Mouse (Mus musculus) forelimb bud, embryonic 11.5 days (tissue): ENCODE results near the gene Arhgap10.
"Not testable (repeated sequence)": the region's sequence is repeated elsewhere in the genome, so short reads cannot be mapped to it uniquely, and the experiment has no call there.

ENCODE experiments used
- DNase-seq: peaks from one replicate; pipeline ENCODE4 v3.0.0-alpha.2; 2012; ENCODE audit warnings: low read depth, low spot score

The Arhgap10 gene

DNA sequence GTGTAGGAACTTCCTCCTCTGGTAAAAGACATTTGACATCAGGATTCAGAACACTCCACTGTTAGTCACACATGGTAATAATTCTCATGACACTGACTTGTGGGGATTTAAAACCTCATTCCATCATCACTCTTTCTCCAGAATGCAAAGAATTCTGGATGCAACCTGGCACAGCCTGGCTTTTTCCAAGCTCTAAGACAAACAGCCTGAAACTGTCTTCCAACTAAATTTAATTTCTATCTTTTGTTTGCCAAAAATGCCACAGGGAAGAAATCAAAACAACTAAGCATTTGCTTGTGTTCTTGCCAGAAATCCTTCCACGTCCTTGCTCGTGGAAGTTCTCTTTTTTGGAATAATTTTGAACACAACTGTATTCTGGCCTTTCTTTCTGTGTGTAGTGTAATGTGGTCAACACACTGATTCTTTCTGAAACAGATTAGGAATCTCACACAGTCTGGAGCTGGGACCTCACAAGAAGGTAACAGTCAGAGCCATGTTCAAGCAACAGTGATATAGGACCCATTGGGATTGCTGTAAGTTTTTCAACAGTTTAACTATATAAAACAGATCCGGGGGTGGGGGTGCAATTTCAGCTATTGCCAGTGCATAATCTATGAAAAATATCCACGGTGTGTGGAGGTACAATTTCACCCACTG lies 167.5 kb downstream of the Arhgap10 start:
- no peak for DNase-seq

DNA sequence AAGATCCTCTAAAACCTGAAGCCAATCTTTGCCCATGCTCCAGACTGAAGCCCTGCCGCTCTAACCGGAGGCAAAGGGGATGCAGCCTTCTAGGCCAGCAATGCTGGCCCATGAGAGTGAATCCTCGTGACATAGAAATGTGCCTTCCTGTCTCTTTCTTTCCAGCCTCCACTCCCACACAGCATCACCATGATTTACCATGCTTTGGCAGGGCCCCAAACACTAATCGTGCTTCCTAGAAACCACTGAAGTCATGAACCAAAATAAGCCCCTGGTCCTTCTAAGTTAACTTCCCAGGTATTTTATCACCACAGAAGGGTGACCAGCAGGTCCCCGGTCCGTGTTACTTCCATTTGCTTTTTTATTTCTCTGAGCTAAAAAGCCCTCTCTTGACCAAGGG lies 173.8 kb downstream of the Arhgap10 start:
- no peak for DNase-seq

DNA sequence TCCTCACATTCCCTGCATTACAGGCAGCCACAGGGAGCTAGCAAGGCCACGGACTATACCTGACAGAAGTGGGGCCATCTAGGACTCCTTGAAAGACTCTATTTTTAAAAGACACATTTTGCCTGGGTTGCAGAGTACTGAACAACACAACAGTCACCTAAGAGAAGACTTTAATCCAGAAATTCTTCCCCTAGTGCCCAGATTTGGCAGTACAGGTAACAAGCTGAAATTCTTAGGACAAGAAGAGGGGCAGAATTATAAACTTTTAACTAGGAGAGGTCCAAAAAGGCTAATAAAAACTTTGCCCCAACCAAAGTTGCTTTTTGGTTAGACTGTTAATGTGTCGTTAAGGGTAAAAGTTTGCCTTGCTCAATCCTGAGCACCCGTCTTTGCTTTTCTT lies 174.4 kb downstream of the Arhgap10 start:
- DNase-seq, result no peak

DNA sequence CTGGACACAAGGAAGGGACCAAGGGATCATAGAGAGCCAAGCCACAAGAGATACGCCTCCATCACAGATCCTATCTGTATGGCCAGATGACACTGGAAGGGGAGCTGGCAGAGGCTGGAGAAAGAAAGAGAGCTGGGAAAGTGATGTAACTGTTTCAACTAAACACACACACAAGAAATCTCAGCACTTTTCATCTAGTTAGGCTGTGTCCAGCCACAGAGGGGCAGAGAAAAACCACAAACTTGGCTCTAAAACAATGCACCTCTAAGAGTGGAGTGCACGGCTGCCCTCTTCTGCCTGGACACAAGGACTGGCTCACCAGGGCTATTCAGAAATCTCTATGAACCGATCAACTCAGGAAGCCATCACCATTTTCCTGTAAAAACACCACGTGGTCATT lies 175.6 kb downstream of the Arhgap10 start:
- DNase-seq, result no peak

DNA sequence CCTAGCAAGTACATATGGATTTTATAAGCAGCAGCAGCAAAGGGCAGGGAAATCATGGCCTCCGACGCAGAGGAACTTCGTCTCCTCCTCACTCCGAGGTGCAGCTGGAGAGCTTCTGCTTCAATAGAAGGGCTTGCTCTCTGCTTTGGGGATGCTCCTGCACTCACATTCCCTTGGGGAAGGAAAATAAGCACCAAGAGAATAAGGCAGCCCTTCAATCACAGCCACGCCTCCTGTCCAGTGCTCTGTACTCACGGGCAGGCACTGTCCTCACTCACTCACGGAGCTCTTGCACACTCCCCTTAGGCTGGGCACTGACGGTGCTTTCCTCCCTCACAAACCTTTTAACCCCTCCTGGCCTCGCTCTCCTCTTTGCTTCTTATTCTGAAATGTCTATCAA lies 176.4 kb downstream of the Arhgap10 start:
- DNase-seq, result peak; percentile 28

DNA sequence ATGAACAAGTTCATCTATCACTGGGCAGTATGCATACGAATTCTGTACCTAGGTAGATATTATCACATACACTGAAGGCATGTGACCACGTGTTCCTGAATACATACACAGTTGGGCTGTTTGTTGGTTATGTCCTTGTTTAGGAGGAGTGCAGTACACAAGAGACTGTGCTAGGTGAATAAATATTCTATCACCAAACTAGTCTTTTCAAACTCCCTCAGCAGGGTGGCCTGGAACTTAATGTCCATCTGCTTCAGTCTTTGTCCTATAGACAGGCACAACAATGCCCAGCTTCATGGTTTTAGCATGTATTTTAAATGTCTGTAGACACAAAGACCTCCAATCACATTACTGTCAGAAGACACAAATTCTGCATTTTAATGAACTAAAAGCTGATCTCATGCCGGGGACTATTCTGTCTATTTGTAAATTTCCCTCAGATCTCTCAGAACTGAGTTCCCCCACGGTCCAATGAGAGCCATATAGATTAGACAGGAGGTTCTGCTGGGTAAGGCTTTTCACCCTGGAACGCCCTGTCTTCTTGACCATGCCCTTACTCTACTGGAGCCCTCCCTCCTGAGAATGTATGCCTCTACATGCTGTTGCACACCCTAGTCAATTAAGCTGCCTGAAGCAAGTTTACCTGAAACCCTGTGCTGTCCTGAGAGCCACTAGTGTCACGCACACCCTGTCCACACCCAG lies 177.6 kb downstream of the Arhgap10 start:
- DNase-seq, result no peak

DNA sequence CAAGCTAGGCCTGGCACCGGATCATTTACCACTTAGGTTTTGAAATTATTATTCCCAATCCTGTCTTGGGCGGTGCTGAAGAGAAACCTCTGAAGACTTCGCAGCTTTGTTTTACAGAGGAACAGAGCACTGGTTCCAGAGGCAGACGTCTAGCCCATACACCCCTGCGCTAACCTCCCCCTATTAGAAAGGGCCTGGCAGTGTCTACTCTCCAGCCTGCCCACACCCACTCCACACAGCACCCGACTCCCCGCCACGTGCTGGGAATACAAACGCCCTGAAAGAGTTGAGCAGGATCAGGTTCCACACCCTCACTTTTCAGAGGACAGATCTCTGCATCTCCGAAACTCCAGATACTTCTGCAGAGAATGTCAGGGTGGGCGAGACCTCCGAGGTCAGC lies 180.5 kb downstream of the Arhgap10 start:
- DNase-seq, result no peak

DNA sequence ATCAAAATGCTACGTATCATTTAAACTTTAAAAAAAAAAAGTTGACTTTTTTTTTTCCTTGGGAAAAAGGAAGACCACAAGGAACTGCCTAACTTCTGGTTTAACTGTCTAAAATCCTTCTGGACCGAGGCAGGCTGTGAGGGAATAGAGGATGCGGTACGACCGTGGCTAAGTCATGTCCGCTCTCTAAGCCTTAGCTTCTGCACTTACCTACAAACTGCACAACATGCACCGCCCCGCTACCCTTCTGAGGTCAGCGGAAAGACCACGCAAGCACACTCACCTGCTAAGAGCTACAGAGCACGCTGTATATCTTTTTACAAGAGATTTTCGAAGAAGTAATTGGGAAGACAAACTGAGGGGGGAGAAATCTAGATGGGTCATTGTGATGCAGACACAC lies 186.6 kb downstream of the Arhgap10 start:
- DNase-seq, result no peak

DNA sequence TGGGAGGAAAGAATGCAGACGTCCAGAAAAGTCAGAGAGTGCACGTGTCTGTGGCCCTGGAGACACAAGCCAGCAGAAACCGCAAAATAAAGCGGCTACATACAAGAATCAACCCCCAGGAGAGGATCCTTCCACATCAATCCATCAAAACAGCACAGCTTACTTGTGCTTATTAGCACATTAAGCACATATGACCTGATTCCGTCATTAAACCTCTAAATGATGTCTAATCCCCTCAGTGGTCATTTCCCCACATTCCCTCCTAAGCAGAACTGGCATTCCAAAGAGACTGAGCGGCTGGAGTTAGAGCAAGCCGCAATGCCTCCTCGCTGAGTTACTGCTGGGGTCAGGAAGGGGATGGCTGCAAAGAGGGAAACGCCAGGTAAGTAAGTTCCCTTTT lies 187.4 kb downstream of the Arhgap10 start:
- DNase-seq, result no peak

DNA sequence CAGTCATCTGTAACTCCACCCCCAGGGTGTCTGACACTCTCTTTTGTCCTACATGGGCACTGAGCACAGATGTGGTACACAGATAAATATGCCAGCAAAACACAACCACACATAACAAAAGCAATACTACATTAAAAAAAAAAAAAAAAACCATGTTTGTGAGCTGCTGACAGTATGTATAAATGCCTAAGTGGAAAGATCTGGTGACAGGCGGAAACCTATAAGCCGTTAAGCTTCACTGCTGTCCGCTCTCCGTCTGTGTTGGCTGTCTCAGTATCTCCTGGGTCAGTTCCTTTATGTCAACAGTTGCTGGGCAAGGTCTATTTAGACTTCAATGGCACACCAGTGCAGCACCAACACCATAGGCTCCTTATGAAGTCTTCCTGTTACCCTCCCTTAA lies 188.0 kb downstream of the Arhgap10 start:
- no peak for DNase-seq

DNA sequence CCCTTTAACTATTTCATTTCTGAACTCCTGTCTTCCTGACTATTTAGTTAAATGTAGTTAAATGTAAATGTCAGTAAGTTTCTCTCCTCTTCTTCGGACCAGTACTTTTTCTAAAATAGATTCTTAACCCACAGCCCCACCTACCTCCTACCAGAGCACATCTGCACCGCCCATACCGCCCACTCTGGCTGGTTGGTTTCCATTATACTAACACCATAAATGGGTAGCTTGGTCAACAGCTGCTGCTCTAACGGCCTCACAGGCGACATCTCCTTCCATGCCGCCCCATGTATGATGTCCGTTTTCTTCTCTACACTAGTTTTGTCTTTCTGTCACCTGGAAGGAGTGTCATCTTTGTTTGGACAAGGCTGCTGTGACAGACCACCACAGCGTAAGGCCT lies 189.3 kb downstream of the Arhgap10 start:
- DNase-seq, result no peak

DNA sequence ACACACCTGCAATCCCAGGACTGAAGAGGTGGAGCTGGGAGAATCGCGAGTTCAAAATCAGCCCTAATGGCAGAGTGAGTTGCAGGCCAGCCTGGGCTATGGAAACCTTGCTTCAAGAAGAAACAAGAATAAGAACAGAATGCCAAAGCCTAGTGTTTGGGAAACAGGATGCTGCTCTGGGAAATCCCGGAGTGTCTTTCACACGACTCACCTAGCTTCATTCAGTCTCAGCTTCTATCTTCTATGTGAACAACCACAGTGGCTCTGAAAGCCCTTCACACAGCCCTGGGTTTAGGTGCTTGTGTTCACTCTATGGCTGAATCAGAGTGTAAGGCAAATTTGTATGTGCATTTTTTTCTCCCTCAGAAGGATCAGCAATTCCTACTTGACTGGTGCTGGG lies 190.4 kb downstream of the Arhgap10 start:
- DNase-seq, result no peak

DNA sequence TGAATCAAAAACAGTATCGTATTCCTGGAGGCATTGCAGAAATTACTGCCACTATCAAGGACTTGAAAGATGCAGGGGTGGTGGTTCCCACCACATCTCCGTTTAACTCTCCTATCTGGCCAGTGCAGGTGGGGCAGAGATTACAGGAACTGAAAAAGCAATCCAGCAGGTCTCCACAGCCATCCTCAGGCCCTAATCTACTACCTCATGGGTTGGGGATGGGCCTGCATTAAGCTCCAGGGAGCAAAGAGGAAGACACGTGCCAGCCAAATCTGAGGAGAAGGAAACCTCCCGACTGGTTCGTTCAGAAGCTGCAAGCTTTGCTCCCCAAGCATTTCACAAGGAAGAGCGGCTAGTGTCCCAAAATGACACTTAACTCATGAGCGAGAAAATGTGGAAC lies 195.0 kb downstream of the Arhgap10 start:
- DNase-seq, result not testable (repeated sequence)

DNA sequence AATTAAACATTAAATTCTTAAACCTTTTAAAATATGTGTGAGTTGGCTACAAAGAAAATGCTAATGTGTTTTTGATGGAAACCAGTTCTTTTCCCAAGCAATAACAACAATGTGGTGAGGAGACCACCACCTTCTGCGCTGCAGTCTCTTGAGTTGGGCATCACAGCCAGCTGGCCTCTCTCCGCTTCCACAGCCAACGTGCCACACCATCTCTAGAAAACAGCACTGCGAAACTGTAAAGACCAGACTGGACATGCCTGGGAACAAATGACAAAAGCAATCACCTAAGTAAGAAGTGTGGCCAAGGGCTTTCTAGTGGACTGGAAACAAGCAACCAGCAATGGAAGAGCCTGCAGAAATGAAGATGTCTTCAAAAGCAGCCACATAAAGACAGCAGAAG lies 195.9 kb downstream of the Arhgap10 start:
- DNase-seq, result no peak

DNA sequence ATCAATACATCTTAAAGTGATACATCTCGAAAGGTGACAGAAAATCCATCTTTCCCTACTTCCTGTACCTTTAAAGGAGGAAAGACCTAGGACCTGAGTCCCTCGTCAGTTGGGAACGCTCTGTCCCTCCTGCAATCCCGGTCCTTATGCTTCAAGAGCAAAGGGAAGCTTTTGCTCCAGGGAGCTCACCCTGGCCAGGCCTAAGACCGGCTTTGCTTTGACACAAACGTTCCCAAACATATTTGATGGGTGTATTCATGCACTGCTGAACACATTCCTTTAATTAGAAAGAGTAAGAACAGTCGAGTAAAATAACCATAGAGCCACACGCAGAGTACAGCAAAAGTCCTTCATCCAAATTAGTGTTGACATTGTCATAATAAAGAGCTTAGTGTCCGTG lies 199.2 kb downstream of the Arhgap10 start:
- DNase-seq, result no peak

DNA sequence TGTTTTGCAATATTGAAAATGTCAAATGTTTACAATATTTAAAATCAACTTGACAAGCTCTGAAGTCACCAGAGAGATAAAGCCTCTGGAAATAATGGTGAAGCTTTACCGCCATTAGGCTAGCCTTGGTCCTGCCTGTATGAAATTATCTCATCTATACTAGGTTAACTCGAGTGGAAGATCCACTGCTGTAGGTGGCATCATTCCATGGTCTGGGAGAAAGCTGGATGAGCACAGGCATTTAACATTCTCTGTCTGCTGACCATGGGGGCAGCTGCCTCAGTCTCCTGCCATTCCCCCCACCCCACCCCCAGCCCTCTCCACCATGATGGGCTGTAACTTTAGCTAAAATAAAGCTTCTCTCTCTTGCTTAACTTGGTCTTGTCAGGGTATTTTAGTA lies 200.0 kb downstream of the Arhgap10 start:
- no peak for DNase-seq

DNA sequence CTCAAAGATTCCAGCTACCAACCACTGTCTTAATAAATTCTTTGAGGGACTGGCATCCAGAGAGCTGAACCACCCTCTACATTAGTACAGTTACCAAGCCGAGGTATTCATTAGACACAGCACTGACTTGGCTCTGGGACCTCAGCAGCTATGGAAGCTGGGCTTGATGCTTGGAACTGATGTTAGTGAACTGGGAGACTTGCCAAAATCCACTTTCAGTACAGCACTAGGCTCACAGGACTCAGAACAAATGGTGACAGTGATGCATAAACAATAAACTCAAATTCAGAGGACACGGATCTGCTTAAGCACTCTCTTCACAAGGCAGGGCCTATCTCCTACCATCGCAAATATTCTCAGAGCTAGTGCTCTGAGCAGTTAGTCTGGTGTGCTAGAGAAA lies 204.8 kb downstream of the Arhgap10 start:
- no peak for DNase-seq

DNA sequence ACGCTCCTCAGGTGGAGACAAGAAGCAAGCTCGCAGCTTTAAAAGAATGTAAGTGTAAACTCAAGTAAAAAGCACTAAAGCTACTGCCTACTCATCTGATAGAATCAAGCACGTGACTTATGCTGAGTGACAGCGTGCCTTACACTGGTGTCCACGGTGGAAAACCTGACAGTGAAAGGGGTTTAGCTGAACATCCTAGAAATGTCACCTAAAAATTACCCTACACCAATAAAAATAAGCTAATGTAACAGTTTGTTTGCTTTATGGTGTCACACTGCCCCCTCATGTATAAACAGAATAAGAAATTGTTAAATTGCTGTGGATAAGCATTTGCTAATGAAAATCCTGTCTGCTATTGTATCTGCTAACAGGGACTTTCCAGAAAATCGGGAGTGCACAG lies 206.0 kb downstream of the Arhgap10 start:
- DNase-seq, result no peak

DNA sequence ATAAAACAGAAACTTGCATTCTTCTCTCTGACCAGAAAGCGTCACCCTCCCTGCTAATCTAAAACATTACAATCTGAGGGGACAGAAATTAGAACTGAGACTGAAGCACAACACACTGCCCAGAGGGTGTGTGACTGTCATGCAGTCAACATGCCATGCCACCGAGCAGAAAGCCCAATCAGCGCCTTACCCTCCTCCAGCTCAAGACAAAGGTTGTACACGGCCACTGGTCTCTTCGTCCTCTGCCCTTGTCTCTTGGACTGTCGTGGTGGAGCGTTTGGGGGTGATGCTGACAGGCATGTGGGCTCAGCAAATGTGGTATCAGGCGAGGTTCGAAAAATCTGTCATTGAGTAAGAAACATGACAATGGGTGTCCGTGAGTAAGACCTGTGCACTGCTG lies 207.2 kb downstream of the Arhgap10 start:
- no peak for DNase-seq

DNA sequence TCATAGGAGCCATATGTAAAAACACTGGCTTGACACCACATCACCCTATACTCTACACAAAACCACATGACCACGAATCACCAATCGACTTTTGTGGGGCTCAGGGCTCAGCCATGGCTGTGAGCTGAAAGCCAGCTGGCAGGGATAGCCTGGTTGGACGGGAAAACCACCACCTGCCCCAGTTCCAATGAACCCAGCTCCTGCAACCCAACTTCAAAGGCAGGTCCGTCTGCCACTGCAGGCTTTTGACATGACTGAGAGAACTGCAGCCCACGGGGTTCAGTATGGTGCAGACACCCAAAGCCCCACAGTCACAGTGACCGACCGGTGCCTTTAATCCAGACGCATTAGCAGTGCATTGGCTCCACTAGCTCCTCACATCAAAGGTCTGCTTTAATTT lies 207.7 kb downstream of the Arhgap10 start:
- no peak for DNase-seq

DNA sequence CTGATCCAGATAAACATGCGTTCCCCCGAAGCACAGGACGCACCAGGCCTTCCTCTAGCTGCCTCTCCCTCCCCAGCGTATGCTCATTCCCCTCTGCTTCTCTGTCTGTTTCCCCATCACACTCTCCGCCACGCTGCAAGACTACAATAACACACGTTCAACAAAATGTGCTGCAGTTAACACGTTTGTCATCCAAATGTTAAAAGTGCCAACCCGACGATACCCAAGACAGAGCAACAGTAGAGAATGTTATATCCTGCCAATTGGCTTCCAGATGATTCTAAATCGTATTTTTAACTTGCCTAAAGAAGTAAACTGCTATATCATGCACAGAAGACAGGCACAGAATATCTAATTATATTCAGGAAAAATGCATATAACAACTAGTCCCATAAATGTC lies 223.2 kb downstream of the Arhgap10 start:
- DNase-seq, result no peak

DNA sequence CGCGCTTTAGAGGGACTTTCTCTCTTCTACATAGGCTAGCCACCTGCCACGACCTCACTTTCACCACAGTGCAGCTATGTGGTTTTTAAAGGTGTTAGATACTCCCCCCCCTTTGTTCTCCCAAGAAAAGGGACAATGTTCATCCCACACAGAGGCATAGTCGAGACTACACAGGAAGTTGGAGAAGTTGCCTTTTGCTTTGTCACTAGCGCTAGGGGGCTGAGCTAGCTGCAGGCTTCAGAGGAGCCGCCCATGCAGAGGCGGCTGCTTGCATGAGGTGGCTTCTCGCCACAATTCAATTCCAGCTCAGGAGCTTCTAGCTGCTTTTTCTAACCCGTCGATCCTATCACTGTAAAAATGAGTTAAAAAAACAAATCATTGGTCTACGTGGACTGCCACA lies 225.1 kb downstream of the Arhgap10 start:
- DNase-seq, result no peak

DNA sequence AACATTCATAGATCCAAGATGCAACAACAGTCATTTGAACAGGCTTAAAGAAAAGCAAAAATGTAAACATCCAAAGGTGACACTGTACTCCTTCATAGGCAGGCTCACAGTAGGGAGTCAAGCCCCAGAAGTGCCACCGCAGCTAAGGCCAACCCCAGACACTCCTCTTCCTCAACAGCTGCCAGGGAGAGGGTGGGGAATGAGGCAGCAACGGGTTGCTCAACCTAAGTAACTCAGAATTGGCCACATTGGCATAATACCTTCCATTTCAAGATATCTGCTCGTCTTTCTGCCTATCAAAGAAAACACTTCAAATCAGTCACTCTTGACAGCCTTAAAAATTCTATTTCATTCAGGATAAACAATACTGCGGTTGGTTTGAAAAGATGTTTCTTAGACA lies 225.6 kb downstream of the Arhgap10 start:
- DNase-seq, result no peak

DNA sequence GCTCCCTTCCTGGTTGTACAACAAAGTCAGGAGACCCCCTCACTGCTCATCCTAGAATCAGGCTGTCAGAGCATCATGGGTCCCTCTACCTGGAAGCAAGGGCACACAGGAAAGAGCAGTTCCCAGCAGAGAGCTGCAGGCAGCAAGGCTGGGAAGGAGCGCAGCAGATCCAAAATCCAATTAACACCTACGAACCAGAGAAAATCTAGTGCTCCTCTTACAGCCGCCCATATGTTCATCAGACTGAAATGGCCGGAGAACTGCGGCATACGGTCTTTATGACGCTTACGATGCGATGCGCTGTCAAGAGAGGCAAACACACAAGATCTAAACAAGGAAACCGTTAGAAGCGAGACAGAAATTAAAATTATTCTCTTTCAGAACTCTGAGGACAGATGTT lies 229.3 kb downstream of the Arhgap10 start:
- DNase-seq, result no peak
